Mouse (Mus musculus) lung, embryonic 14.5 days (tissue): ENCODE measurements around the gene Col4a1. TPM values are rescaled to one million over a fixed set of nuclear protein-coding genes. Genes with fewer than 3 reads are reported as not detected.

Experiments
- ATAC-seq: fragments of 200-750 bp; cut with Nextera tagmentation; 2 replicates; pipeline ENCODE4 v1.8.0; 2017; ENCODE audit warnings: mild to moderate bottlenecking, moderate TSS enrichment, moderate library complexity; ENCODE audit not compliant: insufficient read depth
- DNase-seq: peaks from one replicate; pipeline ENCODE4 v3.0.0-alpha.2; 2015
- H3K27ac ChIP-seq: fragments of 300-500 bp; sonication (generic); 2 replicates; pipeline ENCODE4 v1.5.1; 2014; ENCODE audit warnings: low read depth, mild to moderate bottlenecking, moderate library complexity
- H3K27me3 ChIP-seq: fragments of 300-500 bp; sonication (generic); 2 replicates; pipeline ENCODE4 v1.6.1; 2014; ENCODE audit warnings: low read length, control low read depth; ENCODE audit not compliant: insufficient read depth
- H3K36me3 ChIP-seq: fragments of 300-500 bp; sonication (generic); 2 replicates; pipeline ENCODE4 v1.6.1; 2014; ENCODE audit warnings: control low read depth; ENCODE audit not compliant: insufficient read depth
- H3K4me1 ChIP-seq: fragments of 300-500 bp; sonication (generic); 2 replicates; pipeline ENCODE4 v1.6.1; 2014; ENCODE audit warnings: antibody characterized with exemption, control low read depth; ENCODE audit not compliant: insufficient read depth
- H3K4me2 ChIP-seq: fragments of 300-500 bp; sonication (generic); 2 replicates; pipeline ENCODE4 v1.6.1; 2014; ENCODE audit warnings: mild to moderate bottlenecking
- H3K4me3 ChIP-seq: fragments of 300-500 bp; sonication (generic); 2 replicates; pipeline ENCODE4 v1.5.1; 2014; ENCODE audit warnings: low read depth, low read length
- H3K9ac ChIP-seq: fragments of 300-500 bp; sonication (generic); 2 replicates; pipeline ENCODE4 v1.6.1; 2014
- H3K9me3 ChIP-seq: fragments of 300-500 bp; sonication (generic); 2 replicates; pipeline ENCODE4 v1.6.1; 2016; ENCODE audit warnings: low read depth, low read length, control low read depth
- CTCF ChIP-seq: IDR thresholded peaks from 2 replicates; pipeline ENCODE4 v1.5.1; 2016; ENCODE audit warnings: antibody characterized with exemption, low read depth
- WGBS: fragments of 180-500 bp; shearing (Covaris S2); extraction: QIAGEN DNeasy Blood & Tissue Kit; methylation state at CpG from one replicate; pipeline ENCODE4 v1.1.7; 2014; 5-methylcytosine and 5-hydroxymethylcytosine counted together
- polyA plus RNA-seq: library from polyadenylated mRNA; unstranded; fragments of >200 nt; fragmentation: Nextera tagmentation; extraction: Ambion mirVana; gene quantifications from 2 replicates; pipeline ENCODE4 v1.2.1, GENCODE M21; 2014

Col4a1 gene
- polyA plus RNA-seq, 1 experiment from 2014 or later, result 389 TPM

DNA sequence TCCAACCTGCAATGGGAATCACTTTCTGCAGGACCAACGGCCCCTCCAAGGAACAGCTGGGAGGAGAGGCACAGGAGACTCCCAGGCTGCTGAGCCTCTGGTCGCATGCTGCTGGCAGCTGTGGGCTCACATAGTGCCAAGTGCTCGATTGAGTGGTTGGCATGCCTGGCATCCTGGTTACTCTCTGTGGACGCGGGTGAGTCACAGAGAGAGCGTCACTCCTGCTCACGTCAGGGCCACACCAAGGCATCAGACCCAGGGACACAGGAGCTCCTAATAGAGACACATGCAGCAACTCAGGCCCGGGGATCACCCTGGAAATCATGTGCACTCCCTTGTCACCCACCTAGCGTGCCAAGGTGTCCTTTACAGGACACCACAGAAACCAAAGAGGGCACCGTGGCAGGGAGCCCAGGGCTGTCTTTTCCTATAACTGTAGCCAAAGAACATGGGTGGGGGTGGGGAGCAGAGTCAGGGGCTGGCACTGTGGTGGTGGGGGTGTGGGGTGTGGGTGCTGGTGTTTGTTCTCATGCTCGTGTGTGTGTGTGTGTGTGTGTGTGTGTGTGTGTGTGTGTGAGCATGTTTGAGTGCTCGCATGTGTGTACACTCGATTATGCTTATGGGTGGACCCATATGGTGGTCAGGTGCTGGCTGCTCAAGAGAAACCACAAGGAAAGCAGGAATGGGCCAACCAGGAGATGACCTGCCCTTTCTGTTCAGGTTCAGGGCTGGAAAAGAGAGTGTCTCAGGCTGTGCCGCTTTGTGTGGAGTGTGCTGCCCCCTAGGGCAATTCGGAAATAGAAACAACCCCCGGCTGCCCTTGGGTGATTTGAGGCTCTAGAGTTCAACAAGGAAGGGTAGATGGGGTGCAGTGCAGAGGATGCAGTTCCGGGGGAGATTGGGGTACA, 139.1 kb downstream of the Col4a1 start:
- H3K4me3 ChIP-seq, result no peak overlapping the region
- no peaks in the 10 kb centered on the region for H3K4me1 ChIP-seq
- H3K27me3 ChIP-seq, result no peaks in the 10 kb centered on the region
- ATAC-seq (peak; percentile 57; the same call in 1 of the 2 replicates), DNase-seq (peak; percentile 80)
- no peak overlapping the region for H3K9ac ChIP-seq
- WGBS, result 60% methylated on average over 17 of the region's 17 CpGs
- H3K27ac ChIP-seq, result no peak overlapping the region
- H3K36me3 ChIP-seq, result no peaks in the 10 kb centered on the region
- TF ChIP-seq CTCF, result peak; percentile 77
- H3K4me2 ChIP-seq, result no peak overlapping the region
- no peaks in the 10 kb centered on the region for H3K9me3 ChIP-seq

DNA sequence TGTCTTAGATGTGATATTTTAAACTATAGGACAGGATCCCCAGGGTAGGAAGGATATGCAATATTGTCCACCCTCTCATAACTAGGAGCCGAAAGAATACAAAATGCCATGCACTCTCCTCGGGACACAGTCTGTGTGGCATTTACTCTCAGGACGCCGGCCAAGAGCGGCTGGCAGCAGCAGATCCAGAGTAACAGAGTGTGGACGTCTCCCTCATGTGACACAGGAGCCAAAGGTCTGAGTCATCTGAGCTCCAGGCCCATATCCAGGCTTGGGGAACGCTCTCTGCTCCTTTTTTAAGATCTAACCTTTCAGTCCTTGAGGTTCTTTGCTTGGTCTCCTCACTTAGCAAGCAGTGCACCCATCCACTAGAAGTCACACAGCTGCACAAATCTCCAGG, 141.1 kb downstream of the Col4a1 start:
- Histone ChIP-seq H3K36me3 (no peaks in the 10 kb centered on the region), H3K9ac (no peak overlapping the region), H3K9me3 (no peaks in the 10 kb centered on the region), H3K4me3 (no peak overlapping the region), H3K4me2 (no peak overlapping the region), H3K4me1 (no peaks in the 10 kb centered on the region), H3K27ac (no peak overlapping the region), H3K27me3 (no peaks in the 10 kb centered on the region)
- no peak for DNase-seq
- 69% methylated on average over 7 of the region's 7 CpGs for WGBS
- ATAC-seq, result no peak
- TF ChIP-seq CTCF, result no peak

GRCm38 (mm10) chr8:11169383-11169782, 143.2 kb downstream of the Col4a1 start:
- 50% methylated on average over 2 of the region's 2 CpGs for WGBS
- H3K27me3 ChIP-seq, result no peaks in the 10 kb centered on the region
- H3K27ac ChIP-seq, result no peak overlapping the region
- no peak overlapping the region for H3K9ac ChIP-seq
- TF ChIP-seq CTCF, result no peak
- no peaks in the 10 kb centered on the region for H3K9me3 ChIP-seq
- no peaks in the 10 kb centered on the region for H3K4me1 ChIP-seq
- DNase-seq (no peak), ATAC-seq (no peak)
- no peak overlapping the region for H3K4me3 ChIP-seq
- no peaks in the 10 kb centered on the region for H3K36me3 ChIP-seq
- no peak overlapping the region for H3K4me2 ChIP-seq

GRCm38 (mm10) chr8:11168780-11169179, 143.8 kb downstream of the Col4a1 start:
- ATAC-seq (no peak), DNase-seq (no peak)
- H3K36me3 ChIP-seq, result no peaks in the 10 kb centered on the region
- WGBS, result 87% methylated on average over 3 of the region's 3 CpGs
- H3K9ac ChIP-seq, result no peak overlapping the region
- H3K27ac ChIP-seq, result no peak overlapping the region
- no peaks in the 10 kb centered on the region for H3K27me3 ChIP-seq
- no peak overlapping the region for H3K4me2 ChIP-seq
- H3K4me3 ChIP-seq, result no peak overlapping the region
- no peaks in the 10 kb centered on the region for H3K4me1 ChIP-seq
- TF ChIP-seq CTCF, result no peak
- no peaks in the 10 kb centered on the region for H3K9me3 ChIP-seq

GRCm38 (mm10) chr8:11167955-11168354, 144.7 kb downstream of the Col4a1 start:
- Histone ChIP-seq H3K4me3 (no peak overlapping the region), H3K9me3 (no peaks in the 10 kb centered on the region), H3K27ac (no peak overlapping the region), H3K27me3 (no peaks in the 10 kb centered on the region), H3K9ac (no peak overlapping the region), H3K36me3 (no peaks in the 10 kb centered on the region), H3K4me1 (no peaks in the 10 kb centered on the region), H3K4me2 (no peak overlapping the region)
- ATAC-seq (no peak), DNase-seq (no peak)
- 67% methylated on average over 9 of the region's 9 CpGs for WGBS
- no peak for TF ChIP-seq CTCF

- ATAC-seq (peak; percentile 71), DNase-seq (peak; percentile 37)
- TF ChIP-seq CTCF, result no peak
- Histone ChIP-seq H3K4me3 (no peak overlapping the region), H3K4me2 (no peak overlapping the region), H3K27ac (peak overlapping the region; percentile 60; the same call in 1 of the 2 replicates), H3K27me3 (no peaks in the 10 kb centered on the region), H3K9ac (no peak overlapping the region), H3K4me1 (no peaks in the 10 kb centered on the region), H3K9me3 (no peaks in the 10 kb centered on the region), H3K36me3 (no peaks in the 10 kb centered on the region)
- WGBS, result 41% methylated on average over 4 of the region's 4 CpGs
These were observed 147.0 kb downstream of the Col4a1 start for GRCm38 (mm10) chr8:11165592-11165991.

GRCm38 (mm10) chr8:11156319-11156692, 156.3 kb downstream of the Col4a1 start:
- 79% methylated on average over 2 of the region's 2 CpGs for WGBS
- no peak overlapping the region for H3K27ac ChIP-seq
- no peak overlapping the region for H3K9ac ChIP-seq
- no peak overlapping the region for H3K4me3 ChIP-seq
- TF ChIP-seq CTCF, result no peak
- no peak for ATAC-seq
- no peak overlapping the region for H3K4me2 ChIP-seq
- H3K27me3 ChIP-seq, result no peaks in the 10 kb centered on the region
- no peaks in the 10 kb centered on the region for H3K9me3 ChIP-seq
- H3K36me3 ChIP-seq, result no peaks in the 10 kb centered on the region
- DNase-seq, result no peak
- H3K4me1 ChIP-seq, result no peaks in the 10 kb centered on the region
